Mouse (Mus musculus): ENCODE data around the gene Sypl. TPM values are rescaled to one million over a fixed set of nuclear protein-coding genes. Genes with fewer than 3 reads are reported as not detected.

Sypl gene
- polyA plus RNA-seq, 1 experiment from 2014 or later, result 176 TPM

- ATAC-seq, result 0 out of 2 replicates have a peak, but pooled peaks have one; percentile 17
- Histone ChIP-seq H3K4me1 (replicated peaks; ENCODE audit: control insufficient read depth, insufficient read depth, low read length) (no peaks in the 10 kb centered on the region), H3K4me2 (replicated peaks; ENCODE audit: low read depth) (no peak overlapping the region), H3K9ac (ENCODE audit: low read depth, low read length) (no peak overlapping the region), H3K4me3 (ENCODE audit: low read depth, low read length) (no peak overlapping the region), H3K36me3 (ENCODE audit: control insufficient read depth, insufficient read depth) (no peaks in the 10 kb centered on the region), H3K27ac (ENCODE audit: low read depth, low read length) (no peak overlapping the region), H3K27me3 (replicated peaks; ENCODE audit: control insufficient read depth, insufficient read depth, low read length) (no peaks in the 10 kb centered on the region), H3K9me3 (ENCODE audit: control insufficient read depth) (no peaks in the 10 kb centered on the region)
- WGBS, result 51% methylated on average over 4 of the region's 4 CpGs
- no peak for TF ChIP-seq CTCF (IDR thresholded peaks at IDR 0.05; ENCODE audit: low read depth)
These were observed 17.3 kb upstream of the Sypl start for GRCm38 (mm10) chr12:32936246-32936946.

- Histone ChIP-seq H3K4me2 (replicated peaks; ENCODE audit: low read depth) (no peak overlapping the region), H3K4me3 (ENCODE audit: low read depth, low read length) (no peak overlapping the region), H3K9ac (ENCODE audit: low read depth, low read length) (no peak overlapping the region), H3K27ac (ENCODE audit: low read depth, low read length) (no peak overlapping the region), H3K36me3 (ENCODE audit: control insufficient read depth, insufficient read depth) (no peaks in the 10 kb centered on the region), H3K27me3 (replicated peaks; ENCODE audit: control insufficient read depth, insufficient read depth, low read length) (no peaks in the 10 kb centered on the region), H3K4me1 (replicated peaks; ENCODE audit: control insufficient read depth, insufficient read depth, low read length) (no peaks in the 10 kb centered on the region), H3K9me3 (ENCODE audit: control insufficient read depth) (no peaks in the 10 kb centered on the region)
- no peak for ATAC-seq
- TF ChIP-seq CTCF (IDR thresholded peaks at IDR 0.05; ENCODE audit: low read depth), result no peak
- 82% methylated on average over 4 of the region's 4 CpGs for WGBS
These were observed 12.6 kb upstream of the Sypl start for GRCm38 (mm10) chr12:32941141-32941540.

- Histone ChIP-seq H3K9me3 (ENCODE audit: control insufficient read depth) (no peaks in the 10 kb centered on the region), H3K4me1 (replicated peaks; ENCODE audit: control insufficient read depth, insufficient read depth, low read length) (no peaks in the 10 kb centered on the region), H3K9ac (ENCODE audit: low read depth, low read length) (no peak overlapping the region), H3K36me3 (ENCODE audit: control insufficient read depth, insufficient read depth) (no peaks in the 10 kb centered on the region), H3K4me3 (ENCODE audit: low read depth, low read length) (no peak overlapping the region), H3K4me2 (replicated peaks; ENCODE audit: low read depth) (no peak overlapping the region), H3K27ac (ENCODE audit: low read depth, low read length) (no peak overlapping the region), H3K27me3 (replicated peaks; ENCODE audit: control insufficient read depth, insufficient read depth, low read length) (no peaks in the 10 kb centered on the region)
- no peak for ATAC-seq
- 44% methylated on average over 4 of the region's 4 CpGs for WGBS
- no peak for TF ChIP-seq CTCF (IDR thresholded peaks at IDR 0.05; ENCODE audit: low read depth)
These were observed 10.3 kb upstream of the Sypl start for GRCm38 (mm10) chr12:32943347-32943746.

GRCm38 (mm10) chr12:32943951-32944350 lies 9.7 kb upstream of the Sypl start:
- H3K4me2 ChIP-seq (replicated peaks; ENCODE audit: low read depth), result no peak overlapping the region
- 65% methylated on average over 3 of the region's 3 CpGs for WGBS
- H3K4me3 ChIP-seq (ENCODE audit: low read depth, low read length), result no peak overlapping the region
- no peaks in the 10 kb centered on the region for H3K4me1 ChIP-seq (replicated peaks; ENCODE audit: control insufficient read depth, insufficient read depth, low read length)
- no peaks in the 10 kb centered on the region for H3K9me3 ChIP-seq (ENCODE audit: control insufficient read depth)
- ATAC-seq, result peak; percentile 28; the same call in 1 of the 2 replicates
- no peaks in the 10 kb centered on the region for H3K27me3 ChIP-seq (replicated peaks; ENCODE audit: control insufficient read depth, insufficient read depth, low read length)
- TF ChIP-seq CTCF (IDR thresholded peaks at IDR 0.05; ENCODE audit: low read depth), result 0 out of 2 replicates have a peak, but pooled peaks have one; percentile 6
- no peaks in the 10 kb centered on the region for H3K36me3 ChIP-seq (ENCODE audit: control insufficient read depth, insufficient read depth)
- H3K9ac ChIP-seq (ENCODE audit: low read depth, low read length), result no peak overlapping the region
- no peak overlapping the region for H3K27ac ChIP-seq (ENCODE audit: low read depth, low read length)

GRCm38 (mm10) chr12:32944884-32945454 lies 8.7 kb upstream of the Sypl start:
- no peak overlapping the region; the same call in 1 of the 2 replicates for H3K27ac ChIP-seq (ENCODE audit: low read depth, low read length)
- no peaks in the 10 kb centered on the region for H3K27me3 ChIP-seq (replicated peaks; ENCODE audit: control insufficient read depth, insufficient read depth, low read length)
- peak; percentile 63; the same call in 1 of the 2 replicates for ATAC-seq

GRCm38 (mm10) chr12:32946376-32946775 lies 7.3 kb upstream of the Sypl start:
- 72% methylated on average over 4 of the region's 4 CpGs for WGBS
- no peaks in the 10 kb centered on the region for H3K27me3 ChIP-seq (replicated peaks; ENCODE audit: control insufficient read depth, insufficient read depth, low read length)
- ATAC-seq, result no peak
- H3K36me3 ChIP-seq (ENCODE audit: control insufficient read depth, insufficient read depth), result no peaks in the 10 kb centered on the region
- TF ChIP-seq CTCF (IDR thresholded peaks at IDR 0.05; ENCODE audit: low read depth), result no peak
- no peak overlapping the region for H3K4me2 ChIP-seq (replicated peaks; ENCODE audit: low read depth)
- H3K27ac ChIP-seq (ENCODE audit: low read depth, low read length), result no peak overlapping the region
- H3K9ac ChIP-seq (ENCODE audit: low read depth, low read length), result no peak overlapping the region
- H3K4me3 ChIP-seq (ENCODE audit: low read depth, low read length), result no peak overlapping the region
- no peaks in the 10 kb centered on the region for H3K9me3 ChIP-seq (ENCODE audit: control insufficient read depth)
- H3K4me1 ChIP-seq (replicated peaks; ENCODE audit: control insufficient read depth, insufficient read depth, low read length), result no peaks in the 10 kb centered on the region

More at GRCm38 (mm10) chr12:32944884-32945454, 8.7 kb upstream of the Sypl start:
- Histone ChIP-seq H3K9ac (ENCODE audit: low read depth, low read length) (no peak overlapping the region), H3K4me2 (replicated peaks; ENCODE audit: low read depth) (no peak overlapping the region), H3K4me1 (replicated peaks; ENCODE audit: control insufficient read depth, insufficient read depth, low read length) (no peaks in the 10 kb centered on the region), H3K4me3 (ENCODE audit: low read depth, low read length) (no peak overlapping the region), H3K9me3 (ENCODE audit: control insufficient read depth) (no peaks in the 10 kb centered on the region), H3K36me3 (ENCODE audit: control insufficient read depth, insufficient read depth) (no peaks in the 10 kb centered on the region)
- no peak for TF ChIP-seq CTCF (IDR thresholded peaks at IDR 0.05; ENCODE audit: low read depth)
- 37% methylated on average over 8 of the region's 8 CpGs for WGBS
